Mouse (Mus musculus) bone marrow macrophage, adult 2 months (primary cell): ENCODE data around the gene Ptprd.

Experiments used
- CTCF ChIP-seq: IDR thresholded peaks from 2 replicates; pipeline ENCODE4 v1.5.1; 2012; ENCODE audit warnings: low read depth, mild to moderate bottlenecking, low read length, moderate library complexity
- POLR2A ChIP-seq: IDR thresholded peaks from 2 replicates; pipeline ENCODE4 v1.6.1; 2012; ENCODE audit warnings: mild to moderate bottlenecking, low read depth, low read length, borderline replicate concordance

DNA sequence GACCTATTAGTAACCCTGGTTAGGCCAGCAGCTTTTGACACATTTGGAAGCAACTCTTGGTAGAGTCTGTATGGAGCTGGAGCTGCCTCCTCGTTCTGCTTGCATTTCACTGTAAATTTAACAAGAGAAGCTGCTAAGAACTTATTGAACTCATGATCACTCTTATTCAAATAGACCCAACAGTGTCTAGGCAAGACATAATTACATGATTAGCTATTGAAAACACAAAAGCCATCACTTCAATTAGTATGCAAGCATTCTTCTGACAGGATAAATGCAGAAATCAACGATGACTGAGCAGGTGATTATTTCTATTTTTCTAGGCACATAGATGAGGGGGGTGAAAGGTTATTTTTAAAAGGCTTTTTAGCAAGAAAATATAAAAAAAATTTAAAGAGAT is 1104.5 kb downstream of the Ptprd start:
- TF ChIP-seq CTCF (no peak), POLR2A (no peak)
